Mouse (Mus musculus): ENCODE measurements around the gene Fbxw4. TPM values are rescaled to one million over a fixed set of nuclear protein-coding genes. Genes with fewer than 3 reads are reported as not detected.

Gene Fbxw4
- polyA plus RNA-seq, 1 experiment from 2014 or later, result 2.2 TPM

DNA sequence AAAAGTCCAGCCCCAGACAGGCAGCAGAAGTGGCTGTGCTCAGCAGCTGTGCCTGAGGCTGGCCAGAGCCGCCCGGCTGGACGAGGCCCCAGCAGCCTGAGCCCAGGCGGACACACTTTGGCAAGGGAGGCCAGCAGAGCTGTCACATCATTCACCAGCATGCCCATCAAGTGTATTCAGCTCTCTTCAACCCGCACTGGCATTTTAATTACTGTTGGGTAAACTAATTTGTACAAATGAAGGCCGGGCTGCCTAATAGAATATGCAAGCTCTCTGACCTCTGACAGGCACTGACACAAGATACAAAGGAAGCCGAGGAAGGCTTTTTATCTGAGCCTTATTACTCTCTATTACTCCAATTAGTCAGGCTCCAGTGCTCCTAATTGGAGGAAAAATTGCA lies 64.1 kb downstream of the Fbxw4 start:
- Histone ChIP-seq H3K4me3 (ENCODE audit: low read depth, low read length) (no peak overlapping the region), H3K9me3 (ENCODE audit: control insufficient read depth, low read length) (no peaks in the 10 kb centered on the region), H3K27ac (replicated peaks) (no peak overlapping the region), H3K9ac (ENCODE audit: low read length) (no peak overlapping the region), H3K4me2 (replicated peaks; ENCODE audit: low read depth) (no peak overlapping the region), H3K36me3 (ENCODE audit: control insufficient read depth, insufficient read depth, low read length) (no peaks in the 10 kb centered on the region), H3K27me3 (ENCODE audit: control insufficient read depth, insufficient read depth, low read length) (no peaks in the 10 kb centered on the region), H3K4me1 (replicated peaks; ENCODE audit: control insufficient read depth, insufficient read depth) (no peaks in the 10 kb centered on the region)
- DNase-seq (ENCODE audit: low spot score) (no peak), ATAC-seq (ENCODE audit: low FRiP score, low TSS enrichment) (no peak)
- TF ChIP-seq EP300 (optimal IDR thresholded peaks at IDR 0.05) (no peak), CTCF (IDR thresholded peaks at IDR 0.05; ENCODE audit: low read depth) (no peak)
- WGBS, result 63% methylated on average over 7 of the region's 7 CpGs

DNA sequence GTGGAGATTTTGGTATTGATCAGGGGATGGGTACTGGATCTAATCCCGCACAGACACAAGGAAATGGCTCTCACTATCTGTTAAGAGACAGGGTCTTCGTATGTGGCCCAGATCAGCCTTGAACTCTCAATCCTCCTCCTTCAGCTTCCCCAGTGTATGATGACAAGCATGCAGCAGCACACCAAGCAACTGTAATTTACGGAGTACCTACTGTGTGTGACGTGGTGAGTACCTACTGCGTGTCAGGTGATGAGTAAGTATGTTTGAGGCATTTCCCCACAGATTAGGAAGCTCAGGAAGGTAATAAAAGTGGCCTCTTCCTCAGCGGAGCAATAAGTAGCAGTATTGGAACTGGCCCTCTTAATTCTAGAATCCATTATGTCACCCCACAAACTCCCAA lies 64.6 kb downstream of the Fbxw4 start:
- H3K9ac ChIP-seq (ENCODE audit: low read length), result no peak overlapping the region
- no peak overlapping the region for H3K27ac ChIP-seq (replicated peaks)
- TF ChIP-seq CTCF (IDR thresholded peaks at IDR 0.05; ENCODE audit: low read depth) (no peak), EP300 (optimal IDR thresholded peaks at IDR 0.05) (no peak)
- no peak overlapping the region for H3K4me2 ChIP-seq (replicated peaks; ENCODE audit: low read depth)
- H3K4me3 ChIP-seq (ENCODE audit: low read depth, low read length), result no peak overlapping the region
- no peaks in the 10 kb centered on the region for H3K9me3 ChIP-seq (ENCODE audit: control insufficient read depth, low read length)
- H3K4me1 ChIP-seq (replicated peaks; ENCODE audit: control insufficient read depth, insufficient read depth), result no peaks in the 10 kb centered on the region
- ATAC-seq (ENCODE audit: low FRiP score, low TSS enrichment), result no peak
- DNase-seq (ENCODE audit: low spot score), result no peak
- H3K27me3 ChIP-seq (ENCODE audit: control insufficient read depth, insufficient read depth, low read length), result no peaks in the 10 kb centered on the region
- 91% methylated on average over 6 of the region's 6 CpGs for WGBS
- H3K36me3 ChIP-seq (ENCODE audit: control insufficient read depth, insufficient read depth, low read length), result no peaks in the 10 kb centered on the region

DNA sequence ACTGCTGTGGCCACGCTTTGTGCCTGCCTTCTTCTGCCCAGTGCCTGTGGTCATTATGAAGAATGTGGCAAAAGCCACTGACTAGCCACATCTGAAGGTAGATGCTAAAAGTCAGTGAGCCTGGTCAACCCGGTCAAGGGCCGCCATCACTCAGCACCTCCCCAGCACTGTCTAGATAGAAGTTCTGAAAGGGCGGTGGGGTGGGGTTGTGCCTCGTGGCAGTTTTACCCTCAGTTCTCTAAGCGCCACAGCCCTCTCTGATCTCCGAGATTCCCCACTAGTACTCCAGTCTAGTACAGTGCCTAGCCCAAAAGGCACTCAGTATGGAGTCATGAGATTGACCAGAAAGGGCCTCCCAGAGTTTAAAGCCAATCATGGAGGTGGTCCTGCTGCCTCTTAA lies 66.0 kb downstream of the Fbxw4 start:
- DNase-seq (ENCODE audit: low spot score) (no peak), ATAC-seq (ENCODE audit: low FRiP score, low TSS enrichment) (no peak)
- no peak overlapping the region for H3K4me2 ChIP-seq (replicated peaks; ENCODE audit: low read depth)
- H3K27me3 ChIP-seq (ENCODE audit: control insufficient read depth, insufficient read depth, low read length), result no peaks in the 10 kb centered on the region
- WGBS, result 93% methylated on average over 7 of the region's 7 CpGs
- H3K4me1 ChIP-seq (replicated peaks; ENCODE audit: control insufficient read depth, insufficient read depth), result no peaks in the 10 kb centered on the region
- no peaks in the 10 kb centered on the region for H3K9me3 ChIP-seq (ENCODE audit: control insufficient read depth, low read length)
- no peak overlapping the region for H3K4me3 ChIP-seq (ENCODE audit: low read depth, low read length)
- no peaks in the 10 kb centered on the region for H3K36me3 ChIP-seq (ENCODE audit: control insufficient read depth, insufficient read depth, low read length)
- no peak overlapping the region for H3K27ac ChIP-seq (replicated peaks)
- TF ChIP-seq CTCF (IDR thresholded peaks at IDR 0.05; ENCODE audit: low read depth) (no peak), EP300 (optimal IDR thresholded peaks at IDR 0.05) (no peak)
- H3K9ac ChIP-seq (ENCODE audit: low read length), result no peak overlapping the region

DNA sequence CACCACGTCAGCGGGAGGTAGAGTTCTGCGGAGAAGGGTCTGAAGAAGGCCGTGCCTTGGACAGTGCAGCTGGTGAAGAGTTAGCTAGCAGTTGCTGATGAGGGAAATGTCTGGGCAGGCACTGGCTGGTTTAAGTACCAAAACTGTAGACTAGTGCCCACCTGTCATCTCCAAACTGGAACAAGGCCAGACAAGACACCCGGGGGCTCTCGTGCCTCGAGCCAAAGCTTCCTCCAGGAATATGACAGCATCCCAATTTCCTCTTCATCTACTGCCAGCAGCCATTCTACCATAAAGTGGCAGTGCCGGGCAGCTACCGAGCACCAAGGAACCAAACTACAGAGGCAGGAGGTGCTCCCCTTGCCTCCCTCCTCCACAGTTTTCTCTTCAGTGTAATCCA lies 67.2 kb downstream of the Fbxw4 start:
- DNase-seq (ENCODE audit: low spot score) (no peak), ATAC-seq (ENCODE audit: low FRiP score, low TSS enrichment) (no peak)
- H3K4me1 ChIP-seq (replicated peaks; ENCODE audit: control insufficient read depth, insufficient read depth), result no peaks in the 10 kb centered on the region
- H3K36me3 ChIP-seq (ENCODE audit: control insufficient read depth, insufficient read depth, low read length), result no peaks in the 10 kb centered on the region
- 83% methylated on average over 9 of the region's 9 CpGs for WGBS
- no peak overlapping the region for H3K4me3 ChIP-seq (ENCODE audit: low read depth, low read length)
- no peak overlapping the region for H3K27ac ChIP-seq (replicated peaks)
- H3K9ac ChIP-seq (ENCODE audit: low read length), result no peak overlapping the region
- no peaks in the 10 kb centered on the region for H3K27me3 ChIP-seq (ENCODE audit: control insufficient read depth, insufficient read depth, low read length)
- no peak overlapping the region for H3K4me2 ChIP-seq (replicated peaks; ENCODE audit: low read depth)
- no peaks in the 10 kb centered on the region for H3K9me3 ChIP-seq (ENCODE audit: control insufficient read depth, low read length)
- TF ChIP-seq CTCF (IDR thresholded peaks at IDR 0.05; ENCODE audit: low read depth) (no peak), EP300 (optimal IDR thresholded peaks at IDR 0.05) (no peak)

DNA sequence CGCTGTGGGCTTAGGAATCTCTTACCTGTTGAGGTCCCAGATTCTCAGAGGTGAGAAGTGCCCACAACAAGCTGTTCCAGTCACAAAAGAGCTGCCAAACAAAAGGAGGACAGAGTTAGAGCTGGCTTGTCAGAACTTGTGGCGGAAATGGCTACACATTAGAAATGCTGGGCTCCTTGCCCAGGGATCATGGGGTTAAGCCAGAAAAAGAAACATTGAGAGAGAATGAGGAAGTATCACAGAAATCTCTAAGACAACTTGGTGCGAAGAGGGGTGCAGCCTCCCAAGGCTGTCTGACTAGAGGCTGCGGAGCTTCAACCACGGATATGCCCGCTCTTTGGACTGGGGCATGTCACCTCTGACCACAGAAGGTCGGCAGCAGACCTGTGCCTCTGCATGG lies 68.4 kb downstream of the Fbxw4 start:
- no peak for TF ChIP-seq CTCF (IDR thresholded peaks at IDR 0.05; ENCODE audit: low read depth)
- TF ChIP-seq EP300 (optimal IDR thresholded peaks at IDR 0.05), result no peak
- Histone ChIP-seq H3K9me3 (ENCODE audit: control insufficient read depth, low read length) (no peaks in the 10 kb centered on the region), H3K4me3 (ENCODE audit: low read depth, low read length) (no peak overlapping the region), H3K27me3 (ENCODE audit: control insufficient read depth, insufficient read depth, low read length) (no peaks in the 10 kb centered on the region), H3K36me3 (ENCODE audit: control insufficient read depth, insufficient read depth, low read length) (no peaks in the 10 kb centered on the region), H3K4me1 (replicated peaks; ENCODE audit: control insufficient read depth, insufficient read depth) (no peaks in the 10 kb centered on the region), H3K4me2 (replicated peaks; ENCODE audit: low read depth) (no peak overlapping the region), H3K9ac (ENCODE audit: low read length) (no peak overlapping the region), H3K27ac (replicated peaks) (no peak overlapping the region)
- ATAC-seq (ENCODE audit: low FRiP score, low TSS enrichment) (no peak), DNase-seq (ENCODE audit: low spot score) (peak; percentile 34)
- 23% methylated on average over 7 of the region's 7 CpGs for WGBS

DNA sequence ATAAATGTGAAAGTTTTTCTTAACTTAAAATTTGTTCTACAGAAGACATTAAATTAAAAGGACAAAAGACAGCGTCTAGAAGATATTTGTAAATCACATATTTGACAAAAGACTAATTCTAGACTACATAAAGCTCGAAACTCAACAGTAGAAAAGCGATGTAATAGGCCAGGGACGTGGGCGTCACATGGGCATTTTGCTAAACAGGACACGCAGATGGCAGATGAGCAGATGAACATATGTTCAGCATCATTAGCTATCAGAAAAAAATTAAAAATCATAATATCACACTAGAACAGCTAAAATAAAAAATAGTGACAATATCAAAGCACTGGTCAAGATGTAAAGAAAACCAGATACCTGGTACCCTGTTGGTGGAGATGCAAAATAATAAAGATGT lies 70.4 kb downstream of the Fbxw4 start:
- H3K9me3 ChIP-seq (ENCODE audit: control insufficient read depth, low read length), result no peaks in the 10 kb centered on the region
- DNase-seq (ENCODE audit: low spot score), result no peak
- H3K4me3 ChIP-seq (ENCODE audit: low read depth, low read length), result no peak overlapping the region
- TF ChIP-seq CTCF (IDR thresholded peaks at IDR 0.05; ENCODE audit: low read depth) (no peak), EP300 (optimal IDR thresholded peaks at IDR 0.05) (no peak)
- no peaks in the 10 kb centered on the region for H3K27me3 ChIP-seq (ENCODE audit: control insufficient read depth, insufficient read depth, low read length)
- no peaks in the 10 kb centered on the region; the same call in 1 of the 2 replicates for H3K36me3 ChIP-seq (ENCODE audit: control insufficient read depth, insufficient read depth, low read length)
- ATAC-seq (ENCODE audit: low FRiP score, low TSS enrichment), result no peak
- no peak overlapping the region for H3K9ac ChIP-seq (ENCODE audit: low read length)
- no peaks in the 10 kb centered on the region for H3K4me1 ChIP-seq (replicated peaks; ENCODE audit: control insufficient read depth, insufficient read depth)
- WGBS, result 91% methylated on average over 6 of the region's 6 CpGs
- H3K27ac ChIP-seq (replicated peaks), result no peak overlapping the region
- no peak overlapping the region for H3K4me2 ChIP-seq (replicated peaks; ENCODE audit: low read depth)

All from stomach, postnatal 0 days (tissue).